Mouse (Mus musculus): Measurements from ENCODE around the gene 4930452B06Rik. TPM values are rescaled to one million over a fixed set of nuclear protein-coding genes. Genes with fewer than 3 reads are reported as not detected.

4930452B06Rik gene
- total and polyA plus RNA-seq, 3 experiments = not detected

DNA sequence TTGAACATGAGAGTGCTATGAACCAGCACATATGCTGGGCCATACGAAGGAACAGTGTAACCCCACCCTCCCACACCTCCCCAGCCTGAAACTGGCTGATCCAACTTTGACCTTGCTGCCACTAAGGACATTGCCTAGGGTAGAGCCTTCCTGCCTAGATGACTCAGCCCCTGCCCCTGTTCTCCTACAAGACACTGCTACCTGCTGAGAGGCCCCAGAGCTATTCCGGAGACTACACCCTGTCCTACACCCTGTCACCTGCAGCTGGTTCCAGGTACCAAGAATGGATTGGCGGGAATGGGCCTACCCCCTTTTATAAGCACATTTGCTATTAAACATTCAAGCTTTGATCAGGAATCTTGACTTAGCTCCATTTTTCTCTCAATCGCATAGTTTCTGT, 13.9 kb upstream of the 4930452B06Rik start:
- Histone ChIP-seq H3K9ac (ENCODE audit: insufficient read depth, low read depth) (no peak overlapping the region), H3K27ac (ENCODE audit: insufficient read depth, low read depth) (no peak overlapping the region), H3K9me3 (replicated peaks; ENCODE audit: low read length) (peaks cover 10% of the 10 kb centered on the region), H3K36me3 (replicated peaks in 1 of 2; ENCODE audit: control insufficient read depth in 1 of 2, insufficient read depth in 1 of 2, low read length in 1 of 2) (no peaks in the 10 kb centered on the region), H3K4me2 (ENCODE audit: insufficient read depth, low read depth, poor library complexity, severe bottlenecking) (no peak overlapping the region), H3K4me3 (replicated peaks in 1 of 3; ENCODE audit: low read depth in 2 of 3, low read length in 2 of 3, poor library complexity in 1 of 3) (no peak overlapping the region), H3K4me1 (ENCODE audit: control insufficient read depth in 1 of 2, insufficient read depth in 2 of 2) (no peaks in the 10 kb centered on the region), H3K79me2 (replicated peaks; ENCODE audit: control insufficient read depth, extremely low read depth, insufficient read depth, poor library complexity, severe bottlenecking) (no peaks in the 10 kb centered on the region), H3K27me3 (replicated peaks) (no peaks in the 10 kb centered on the region)
- dilution Hi-C loops (cut with MboI; ENCODE audit: extremely low pct_ligation_motif_present, extremely low pct_unique_long_range_greater_than_20kb, low sequenced_read_pairs) (no loop called here), in situ Hi-C loops (cut with MboI; ENCODE audit: low pct_ligation_motif_present, low pct_unique_long_range_greater_than_20kb, low sequenced_read_pairs) (no loop called here)
- TF ChIP-seq KAT2A (IDR thresholded peaks at IDR 0.05; ENCODE audit: insufficient replicate concordance, low read length) (no peak), SMC3 (IDR thresholded peaks at IDR 0.05; ENCODE audit: low read depth, low read length) (no peak), ETS1 (conservative IDR thresholded peaks at IDR 0.05; ENCODE audit: low read depth, low read length) (no peak), SIN3A (IDR thresholded peaks at IDR 0.05; ENCODE audit: low read length) (no peak), PAX5 (IDR thresholded peaks at IDR 0.05; ENCODE audit: low read length) (no peak)
- no peak for DNase-seq (ENCODE audit: extremely low read depth)

GRCm38 (mm10) chr14:8660359-8660758, 5.7 kb downstream of the 4930452B06Rik start:
- H3K79me2 ChIP-seq (replicated peaks; ENCODE audit: control insufficient read depth, extremely low read depth, insufficient read depth, poor library complexity, severe bottlenecking) = no peaks in the 10 kb centered on the region
- dilution Hi-C loops (cut with MboI; ENCODE audit: extremely low pct_ligation_motif_present, extremely low pct_unique_long_range_greater_than_20kb, low sequenced_read_pairs) (no loop called here), in situ Hi-C loops (cut with MboI; ENCODE audit: low pct_ligation_motif_present, low pct_unique_long_range_greater_than_20kb, low sequenced_read_pairs) (no loop called here)
- H3K27me3 ChIP-seq (replicated peaks) = no peaks in the 10 kb centered on the region
- TF ChIP-seq CHD2 (IDR thresholded peaks at IDR 0.05; ENCODE audit: low read length) (no peak), BHLHE40 (IDR thresholded peaks at IDR 0.05; ENCODE audit: low read depth, low read length) (no peak), MEF2A (IDR thresholded peaks at IDR 0.05; ENCODE audit: borderline replicate concordance, low read depth, low read length) (no peak), RAD21 (IDR thresholded peaks at IDR 0.05; ENCODE audit: low read depth, low read length) (no peak), POLR2AphosphoS2 (IDR thresholded peaks at IDR 0.05; ENCODE audit: low read depth, low read length) (no peak), SIN3A (IDR thresholded peaks at IDR 0.05; ENCODE audit: low read length) (no peak), ZKSCAN1 (IDR thresholded peaks at IDR 0.05; ENCODE audit: borderline replicate concordance, low read depth, low read length) (no peak), ZMIZ1 (IDR thresholded peaks at IDR 0.05; ENCODE audit: low read depth, low read length) (no peak), MYC (IDR thresholded peaks at IDR 0.05; ENCODE audit: low read depth, low read length) (no peak), HCFC1 (IDR thresholded peaks at IDR 0.05; ENCODE audit: low read depth, low read length) (no peak), TBP (conservative IDR thresholded peaks at IDR 0.05; ENCODE audit: low read depth, low read length) (no peak), PAX5 (IDR thresholded peaks at IDR 0.05; ENCODE audit: low read length) (no peak), ZC3H11A (IDR thresholded peaks at IDR 0.05; ENCODE audit: low read depth, low read length) (no peak), E2F4 (IDR thresholded peaks at IDR 0.05; ENCODE audit: insufficient replicate concordance, low read depth, low read length) (no peak), MAZ (IDR thresholded peaks at IDR 0.05; ENCODE audit: low read depth, low read length) (no peak), ELF1 (IDR thresholded peaks at IDR 0.05; ENCODE audit: low read depth, low read length) (no peak)
- no peaks in the 10 kb centered on the region for H3K36me3 ChIP-seq (replicated peaks in 1 of 2; ENCODE audit: control insufficient read depth in 1 of 2, insufficient read depth in 1 of 2, low read length in 1 of 2)
- H3K4me3 ChIP-seq (replicated peaks in 1 of 3; ENCODE audit: low read depth in 2 of 3, low read length in 2 of 3, poor library complexity in 1 of 3) = no peak overlapping the region
- no peaks in the 10 kb centered on the region for H3K4me1 ChIP-seq (ENCODE audit: control insufficient read depth in 1 of 2, insufficient read depth in 2 of 2)
- no peaks in the 10 kb centered on the region for H3K9me3 ChIP-seq (replicated peaks; ENCODE audit: low read length)
- no peak overlapping the region for H3K4me2 ChIP-seq (ENCODE audit: insufficient read depth, low read depth, poor library complexity, severe bottlenecking)
- no peak for DNase-seq (ENCODE audit: extremely low read depth)
- H3K27ac ChIP-seq (ENCODE audit: insufficient read depth, low read depth) = no peak overlapping the region
- H3K9ac ChIP-seq (ENCODE audit: insufficient read depth, low read depth) = no peak overlapping the region
